Mouse (Mus musculus) forebrain, embryonic 16.5 days (tissue): ENCODE results near the gene Uap1. TPM values are rescaled to one million over a fixed set of nuclear protein-coding genes. Genes with fewer than 3 reads are reported as not detected.

ENCODE experiments used
- ATAC-seq: fragments of 200-750 bp; cut with Nextera tagmentation; 2 replicates; pipeline ENCODE4 v1.8.0; 2017; ENCODE audit warnings: mild to moderate bottlenecking, moderate library complexity
- H3K27ac ChIP-seq: fragments of 300-500 bp; sonication (generic); 2 replicates; pipeline ENCODE4 v1.5.1; 2014; ENCODE audit warnings: low read length, control low read depth
- H3K27me3 ChIP-seq: fragments of 300-500 bp; sonication (generic); replicated peaks from 2 replicates; pipeline ENCODE4 v1.6.1; 2014; ENCODE audit warnings: low read length; ENCODE audit not compliant: control insufficient read depth, insufficient read depth
- H3K36me3 ChIP-seq: fragments of 300-500 bp; sonication (generic); 2 replicates; pipeline ENCODE4 v1.6.1; 2014; ENCODE audit not compliant: control insufficient read depth, insufficient read depth
- H3K4me1 ChIP-seq: fragments of 300-500 bp; sonication (generic); replicated peaks from 2 replicates; pipeline ENCODE4 v1.6.1; 2014; ENCODE audit warnings: low read length; ENCODE audit not compliant: control insufficient read depth, insufficient read depth
- H3K4me2 ChIP-seq: fragments of 300-500 bp; sonication (generic); 2 replicates; pipeline ENCODE4 v1.6.1; 2014; ENCODE audit warnings: mild to moderate bottlenecking, low read length, control low read depth
- H3K4me3 ChIP-seq: fragments of 300-500 bp; sonication (generic); replicated peaks from 2 replicates; pipeline ENCODE4 v1.5.1; 2014; ENCODE audit warnings: mild to moderate bottlenecking, low read length, control low read depth
- H3K9ac ChIP-seq: fragments of 300-500 bp; sonication (generic); replicated peaks from 2 replicates; pipeline ENCODE4 v1.6.1; 2014; ENCODE audit warnings: low read depth, low read length, control low read depth
- H3K9me3 ChIP-seq: fragments of 300-500 bp; sonication (generic); 2 replicates; pipeline ENCODE4 v1.6.1; 2016; ENCODE audit warnings: low read length; ENCODE audit not compliant: control insufficient read depth
- WGBS: fragments of 180-500 bp; shearing (Covaris S2); extraction: QIAGEN DNeasy Blood & Tissue Kit; methylation state at CpG from one replicate; pipeline ENCODE4 v1.1.7; 2014; 5-methylcytosine and 5-hydroxymethylcytosine counted together
- polyA plus RNA-seq: library from polyadenylated mRNA; unstranded; fragments of >200 nt; fragmentation: Nextera tagmentation; extraction: Ambion mirVana; gene quantifications from 2 replicates; pipeline ENCODE4 v1.2.1, GENCODE M21; 2015

Gene Uap1
- polyA plus RNA-seq: 56.6 and 57.9 TPM in 2 replicates

GRCm38 (mm10) chr1:170174814-170175332 lies at the start of gene Uap1:
TSS of gene Uap1 (minus strand) at chr1:170174957.
- under 1% methylated on average over 49 of the region's 52 CpGs for WGBS
- ATAC-seq: peak; percentile 99
- H3K4me2 ChIP-seq: peak within 1 kb of the TSS; percentile 71

GRCm38 (mm10) chr1:170223276-170223675 lies 48.5 kb upstream of the Uap1 start:
- Histone ChIP-seq H3K4me1 (no peaks in the 10 kb centered on the region), H3K36me3 (no peaks in the 10 kb centered on the region), H3K27ac (no peak overlapping the region), H3K9me3 (no peaks in the 10 kb centered on the region), H3K4me3 (no peak overlapping the region), H3K27me3 (no peaks in the 10 kb centered on the region; the same call in 1 of the 2 replicates), H3K4me2 (no peak overlapping the region), H3K9ac (no peak overlapping the region)
- ATAC-seq: no peak
- WGBS: 87% methylated on average over 2 of the region's 2 CpGs

More at GRCm38 (mm10) chr1:170174814-170175332, at the start of gene Uap1:
- Histone ChIP-seq H3K27me3 (no peaks in the 10 kb centered on the region), H3K4me1 (peaks cover 11% of the 10 kb centered on the region), H3K27ac (peak within 1 kb of the TSS; percentile 75), H3K4me3 (peak within 1 kb of the TSS; percentile 74), H3K9me3 (no peaks in the 10 kb centered on the region), H3K9ac (peak within 1 kb of the TSS; percentile 83), H3K36me3 (no peaks in the 10 kb centered on the region)

- ATAC-seq: no peak
- H3K36me3 ChIP-seq: no peaks in the 10 kb centered on the region
- no peak overlapping the region for H3K27ac ChIP-seq
- no peak overlapping the region for H3K4me2 ChIP-seq
- H3K4me1 ChIP-seq: no peaks in the 10 kb centered on the region
- no peaks in the 10 kb centered on the region; the same call in 1 of the 2 replicates for H3K27me3 ChIP-seq
- no peak overlapping the region for H3K9ac ChIP-seq
- no peak overlapping the region for H3K4me3 ChIP-seq
- no peaks in the 10 kb centered on the region for H3K9me3 ChIP-seq
Measured at GRCm38 (mm10) chr1:170220351-170220750, 45.6 kb upstream of the Uap1 start.

GRCm38 (mm10) chr1:170218091-170218884 lies 43.5 kb upstream of the Uap1 start:
- no peaks in the 10 kb centered on the region for H3K36me3 ChIP-seq
- H3K4me2 ChIP-seq: no peak overlapping the region
- H3K9ac ChIP-seq: no peak overlapping the region
- H3K27ac ChIP-seq: no peak overlapping the region
- no peaks in the 10 kb centered on the region for H3K9me3 ChIP-seq
- WGBS: 83% methylated on average over 6 of the region's 6 CpGs
- no peaks in the 10 kb centered on the region; the same call in 1 of the 2 replicates for H3K27me3 ChIP-seq
- H3K4me3 ChIP-seq: no peak overlapping the region
- peaks cover 8% of the 10 kb centered on the region for H3K4me1 ChIP-seq
- no peak for ATAC-seq

- WGBS: 79% methylated on average over 3 of the region's 3 CpGs
- H3K4me1 ChIP-seq: peaks cover 9% of the 10 kb centered on the region
- no peaks in the 10 kb centered on the region for H3K27me3 ChIP-seq
- H3K9me3 ChIP-seq: no peaks in the 10 kb centered on the region
- no peak overlapping the region for H3K27ac ChIP-seq
- ATAC-seq: no peak; the same call in 1 of the 2 replicates
- no peak overlapping the region for H3K9ac ChIP-seq
- H3K4me2 ChIP-seq: peak overlapping the region; percentile 41
- peak overlapping the region; percentile 74 for H3K4me3 ChIP-seq
- peaks cover 7% of the 10 kb centered on the region for H3K36me3 ChIP-seq
Measured at GRCm38 (mm10) chr1:170215590-170215989, 40.8 kb upstream of the Uap1 start.

GRCm38 (mm10) chr1:170214757-170215522 lies 40.2 kb upstream of the Uap1 start, which contains the start of gene Uhmk1:
TSS of gene Uhmk1 (minus strand) at chr1:170215397.
- under 1% methylated on average over 70 of the region's 70 CpGs for WGBS
- Histone ChIP-seq H3K27me3 (no peaks in the 10 kb centered on the region), H3K4me2 (peak within 1 kb of the TSS; percentile 71), H3K27ac (peak within 1 kb of the TSS; percentile 43; the same call in 1 of the 2 replicates), H3K9ac (peak within 1 kb of the TSS; percentile 85), H3K4me3 (peak within 1 kb of the TSS; percentile 74), H3K36me3 (peaks cover 8% of the 10 kb centered on the region), H3K4me1 (peaks cover 9% of the 10 kb centered on the region), H3K9me3 (no peaks in the 10 kb centered on the region)
- peak; percentile 100 for ATAC-seq

GRCm38 (mm10) chr1:170214383-170214756 lies 39.6 kb upstream of the Uap1 start:
- no peaks in the 10 kb centered on the region for H3K27me3 ChIP-seq
- peak overlapping the region; percentile 71 for H3K4me2 ChIP-seq
- peak overlapping the region; percentile 74 for H3K4me3 ChIP-seq
- WGBS: 40% methylated on average over 7 of the region's 7 CpGs
- H3K27ac ChIP-seq: no peak overlapping the region
- H3K36me3 ChIP-seq: peaks cover 8% of the 10 kb centered on the region
- ATAC-seq: no peak
- H3K9me3 ChIP-seq: no peaks in the 10 kb centered on the region
- peak overlapping the region; percentile 85 for H3K9ac ChIP-seq
- H3K4me1 ChIP-seq: peaks cover 9% of the 10 kb centered on the region

GRCm38 (mm10) chr1:170213181-170213879 lies 38.6 kb upstream of the Uap1 start:
- 92% methylated on average over 10 of the region's 10 CpGs for WGBS
- Histone ChIP-seq H3K9me3 (no peaks in the 10 kb centered on the region), H3K36me3 (peaks cover 8% of the 10 kb centered on the region), H3K4me3 (no peak overlapping the region), H3K27me3 (no peaks in the 10 kb centered on the region), H3K4me1 (peaks cover 9% of the 10 kb centered on the region), H3K9ac (no peak overlapping the region), H3K27ac (no peak overlapping the region), H3K4me2 (no peak overlapping the region)
- ATAC-seq: no peak
